ENCODE assay signal across 10 mouse cellular contexts in the genomic region with DNA sequence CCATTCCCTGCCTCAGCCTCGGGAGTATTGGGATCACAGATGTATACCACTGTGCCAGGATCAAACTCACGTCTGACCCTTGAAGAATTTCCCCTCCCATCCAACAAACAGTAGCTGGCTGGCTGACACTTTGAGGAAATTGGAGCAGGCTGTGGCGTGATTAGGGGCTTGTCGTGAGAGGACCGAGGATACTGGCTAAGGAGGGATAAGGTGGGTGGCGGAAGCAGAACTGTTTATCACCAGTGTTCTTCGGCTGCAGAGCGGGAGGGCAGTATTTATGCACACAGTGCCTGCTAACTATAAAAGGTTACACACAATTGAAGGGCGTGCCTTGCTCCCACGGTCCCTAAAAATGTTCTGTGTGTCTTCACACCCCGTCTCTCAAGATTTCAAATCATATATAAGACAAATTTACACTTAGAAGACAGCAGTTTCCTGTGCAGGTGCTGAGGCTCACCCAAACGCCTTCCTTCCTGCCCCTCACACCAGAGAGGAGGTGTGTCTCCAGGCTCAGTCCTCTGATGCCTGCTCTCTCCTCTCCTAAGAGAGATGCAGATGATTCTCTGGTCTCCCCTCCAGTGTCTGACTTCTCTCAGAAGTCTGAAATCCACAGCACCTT. TPM values are rescaled to one million over a fixed set of nuclear protein-coding genes. Genes with fewer than 3 reads are reported as not detected.
DNase-seq lines count a peak whose midpoint lies in the region; ATAC-seq lines count a peak whose summit lies in the region.
"Had no signal": no experiment of that assay in that cellular context is flagged by ENCODE, and none has a peak within 500 bp of the region (broad histone marks: within the 10 kb centered on the region; RNA-seq: fewer than 3 reads in every experiment).

No protein-coding gene starts in this region.

- no peaks in the 10 kb centered on the region for H3K4me1 ChIP-seq in kidney, embryonic 16.5 days (ENCODE audit: insufficient read depth, low read length)
- no peaks in the 10 kb centered on the region for H3K4me1 ChIP-seq in kidney, embryonic 14.5 days (ENCODE audit: control insufficient read depth, insufficient read depth, low read length)
- H3K4me1 ChIP-seq in embryonic facial prominence, embryonic 10.5 days: peaks cover 7% of the 10 kb centered on the region
- H3K4me1 ChIP-seq in lung, embryonic 16.5 days (replicated peaks; ENCODE audit: control insufficient read depth, insufficient read depth, low read length): no peaks in the 10 kb centered on the region
- H3K4me1 ChIP-seq in forebrain, embryonic 15.5 days: no peaks in the 10 kb centered on the region
- H3K4me1 ChIP-seq: stomach, embryonic 15.5 days had no signal

- H3K36me3 ChIP-seq in kidney, embryonic 16.5 days (ENCODE audit: insufficient read depth, low read length): no peaks in the 10 kb centered on the region
- H3K36me3 ChIP-seq in kidney, embryonic 14.5 days (ENCODE audit: control insufficient read depth, insufficient read depth, low read length): no peaks in the 10 kb centered on the region
- no peaks in the 10 kb centered on the region for H3K36me3 ChIP-seq in embryonic facial prominence, embryonic 10.5 days (replicated peaks)
- no peaks in the 10 kb centered on the region for H3K36me3 ChIP-seq in lung, embryonic 16.5 days (ENCODE audit: control insufficient read depth, insufficient read depth, low read length)
- H3K36me3 ChIP-seq in forebrain, embryonic 15.5 days: no peaks in the 10 kb centered on the region
- H3K36me3 ChIP-seq: stomach, embryonic 15.5 days had no signal

- H3K4me2 ChIP-seq in kidney, embryonic 16.5 days (replicated peaks; ENCODE audit: low read depth, low read length): no peak overlapping the region
- H3K4me2 ChIP-seq in kidney, embryonic 14.5 days (replicated peaks; ENCODE audit: low read depth, low read length): no peak overlapping the region
- H3K4me2 ChIP-seq in lung, embryonic 16.5 days (ENCODE audit: low read depth, low read length): no peak overlapping the region
- H3K4me2 ChIP-seq in forebrain, embryonic 15.5 days (replicated peaks): no peak overlapping the region
- H3K4me2 ChIP-seq: stomach, embryonic 15.5 days had no signal

- ATAC-seq in kidney, embryonic 16.5 days (ENCODE audit: low FRiP score, low TSS enrichment): no peak
- no peak for ATAC-seq in kidney, embryonic 14.5 days (ENCODE audit: low FRiP score, low TSS enrichment)
- peak; percentile 82 for ATAC-seq in lung, embryonic 16.5 days (ENCODE audit: low read depth)
- ATAC-seq in forebrain, embryonic 15.5 days (replicated peaks): no peak
- ATAC-seq: Patski had no signal

- peak overlapping the region; percentile 65; the same call in 1 of the 2 replicates for H3K27ac ChIP-seq in kidney, embryonic 16.5 days (ENCODE audit: low read length)
- no peak overlapping the region; the same call in 1 of the 2 replicates for H3K27ac ChIP-seq in kidney, embryonic 14.5 days (ENCODE audit: low read depth, low read length)
- peak overlapping the region; percentile 24; the same call in 1 of the 2 replicates for H3K27ac ChIP-seq in embryonic facial prominence, embryonic 10.5 days (replicated peaks)
- H3K27ac ChIP-seq in lung, embryonic 16.5 days (ENCODE audit: low read length): peak overlapping the region; percentile 62
- H3K27ac ChIP-seq in forebrain, embryonic 15.5 days (replicated peaks): no peak overlapping the region; the same call in 1 of the 2 replicates
- H3K27ac ChIP-seq: macrophage; stomach, embryonic 15.5 days had no signal

- H3K9me3 ChIP-seq in kidney, embryonic 16.5 days (ENCODE audit: low read length): peaks cover 8% of the 10 kb centered on the region; the same call in 1 of the 2 replicates
- H3K9me3 ChIP-seq in kidney, embryonic 14.5 days (ENCODE audit: control insufficient read depth, low read length): peaks cover 5% of the 10 kb centered on the region; the same call in 1 of the 2 replicates
- H3K9me3 ChIP-seq in embryonic facial prominence, embryonic 10.5 days: peaks cover 3% of the 10 kb centered on the region; the same call in 1 of the 2 replicates
- no peaks in the 10 kb centered on the region for H3K9me3 ChIP-seq in lung, embryonic 16.5 days (ENCODE audit: control insufficient read depth, low read length)
- H3K9me3 ChIP-seq in forebrain, embryonic 15.5 days: no peaks in the 10 kb centered on the region
- H3K9me3 ChIP-seq: stomach, embryonic 15.5 days had no signal

- DNase-seq in embryonic facial prominence, embryonic 10.5 days (ENCODE audit: low spot score): no peak
- peak; percentile 78 for DNase-seq in thymus, postnatal 25 days
- no peak for DNase-seq in layer of hippocampus, postnatal 25 days (ENCODE audit: extremely low spot score in 1 of 2, low spot score in 1 of 2)

- WGBS in kidney, embryonic 16.5 days: 36% methylated on average over 12 of the region's 12 CpGs
- WGBS in kidney, embryonic 14.5 days: 36% methylated on average over 12 of the region's 12 CpGs
- WGBS in embryonic facial prominence, embryonic 10.5 days: 54% methylated on average over 12 of the region's 12 CpGs
- WGBS in lung, embryonic 16.5 days: 20% methylated on average over 12 of the region's 12 CpGs
- WGBS in forebrain, embryonic 15.5 days: 72% methylated on average over 12 of the region's 12 CpGs

- no peak overlapping the region for H3K4me3 ChIP-seq in kidney, embryonic 16.5 days (ENCODE audit: low read length)
- H3K4me3 ChIP-seq in kidney, embryonic 14.5 days (ENCODE audit: low read length): no peak overlapping the region
- H3K4me3 ChIP-seq in embryonic facial prominence, embryonic 10.5 days: no peak overlapping the region
- H3K4me3 ChIP-seq in lung, embryonic 16.5 days (ENCODE audit: low read length): no peak overlapping the region
- no peak overlapping the region for H3K4me3 ChIP-seq in forebrain, embryonic 15.5 days
- H3K4me3 ChIP-seq: stomach, embryonic 15.5 days had no signal

- no peak overlapping the region for H3K9ac ChIP-seq in kidney, embryonic 16.5 days (replicated peaks; ENCODE audit: low read length)
- no peak overlapping the region for H3K9ac ChIP-seq in kidney, embryonic 14.5 days (ENCODE audit: low read depth, low read length)
- H3K9ac ChIP-seq in lung, embryonic 16.5 days (ENCODE audit: low read length): no peak overlapping the region
- H3K9ac ChIP-seq in forebrain, embryonic 15.5 days (replicated peaks): no peak overlapping the region
- H3K9ac ChIP-seq: stomach, embryonic 15.5 days had no signal

- no peaks in the 10 kb centered on the region for H3K27me3 ChIP-seq in kidney, embryonic 16.5 days (ENCODE audit: insufficient read depth, low read length)
- no peaks in the 10 kb centered on the region for H3K27me3 ChIP-seq in kidney, embryonic 14.5 days (ENCODE audit: control insufficient read depth, insufficient read depth, low read length)
- H3K27me3 ChIP-seq in embryonic facial prominence, embryonic 10.5 days (replicated peaks; ENCODE audit: low read depth, poor library complexity, severe bottlenecking): no peaks in the 10 kb centered on the region
- H3K27me3 ChIP-seq in lung, embryonic 16.5 days (ENCODE audit: control insufficient read depth, insufficient read depth, low read depth, low read length): no peaks in the 10 kb centered on the region
- H3K27me3 ChIP-seq in forebrain, embryonic 15.5 days: no peaks in the 10 kb centered on the region
- H3K27me3 ChIP-seq: stomach, embryonic 15.5 days had no signal

RNA-seq across cellular contexts. Expression of gene Alox12e, which starts 24.5 kb away (rescaled TPM):
- 0.07 and 0.09 TPM in 2 replicates for polyA plus RNA-seq in kidney, embryonic 16.5 days (2015; fragmentation: Nextera tagmentation; extraction: Ambion mirVana)
- polyA plus RNA-seq in kidney, embryonic 14.5 days (2014; fragmentation: Nextera tagmentation; extraction: Ambion mirVana): not detected in 2 replicates
- polyA plus RNA-seq in embryonic facial prominence, embryonic 10.5 days (2016; fragmentation: Nextera tagmentation; extraction: Ambion mirVana): not detected in 2 replicates
- polyA plus RNA-seq in lung, embryonic 16.5 days (2015; fragmentation: Nextera tagmentation; extraction: Ambion mirVana): 0.35 and 1.1 TPM in 2 replicates
- polyA plus RNA-seq in forebrain, embryonic 15.5 days (2015; fragmentation: Nextera tagmentation; extraction: Ambion mirVana): not detected in 2 replicates
- total RNA-seq in layer of hippocampus, postnatal 25 days (2021): not detected
- polyA plus RNA-seq: macrophage; Patski; stomach, embryonic 15.5 days had no signal

RNA-seq across cellular contexts. Expression of gene Alox12, which starts 42.8 kb away (rescaled TPM):
- 6.5 and 6.9 TPM in 2 replicates for polyA plus RNA-seq in kidney, embryonic 16.5 days (2015; fragmentation: Nextera tagmentation; extraction: Ambion mirVana)
- polyA plus RNA-seq in kidney, embryonic 14.5 days (2014; fragmentation: Nextera tagmentation; extraction: Ambion mirVana): 3.3 and 3.6 TPM in 2 replicates
- 2.7 and 3.9 TPM in 2 replicates for polyA plus RNA-seq in embryonic facial prominence, embryonic 10.5 days (2016; fragmentation: Nextera tagmentation; extraction: Ambion mirVana)
- polyA plus RNA-seq in lung, embryonic 16.5 days (2015; fragmentation: Nextera tagmentation; extraction: Ambion mirVana): 6.9 and 7.8 TPM in 2 replicates
- 0.66 and 0.79 TPM in 2 replicates for polyA plus RNA-seq in forebrain, embryonic 15.5 days (2015; fragmentation: Nextera tagmentation; extraction: Ambion mirVana)
- total RNA-seq in layer of hippocampus, postnatal 25 days (2021): under 1 TPM in 1 of 2 experiments, not detected in 1; 0.20 TPM

RNA-seq across cellular contexts. Expression of gene Alox15, which starts 53.9 kb away (rescaled TPM):
- polyA plus RNA-seq in kidney, embryonic 16.5 days (2015; fragmentation: Nextera tagmentation; extraction: Ambion mirVana): 2.0 TPM in 2 replicates
- 0.69 and 1.5 TPM in 2 replicates for polyA plus RNA-seq in kidney, embryonic 14.5 days (2014; fragmentation: Nextera tagmentation; extraction: Ambion mirVana)
- 0.11 and 0.29 TPM in 2 replicates for polyA plus RNA-seq in embryonic facial prominence, embryonic 10.5 days (2016; fragmentation: Nextera tagmentation; extraction: Ambion mirVana)
- polyA plus RNA-seq in lung, embryonic 16.5 days (2015; fragmentation: Nextera tagmentation; extraction: Ambion mirVana): 0.70 and 0.72 TPM in 2 replicates
- not detected in 2 replicates for polyA plus RNA-seq in forebrain, embryonic 15.5 days (2015; fragmentation: Nextera tagmentation; extraction: Ambion mirVana)
- not detected for total RNA-seq in layer of hippocampus, postnatal 25 days (2021)
- polyA plus RNA-seq: macrophage, Patski had no signal

RNA-seq across cellular contexts. Expression of gene Rnasek, which starts 58.3 kb away (rescaled TPM):
- 235 and 255 TPM in 2 replicates for polyA plus RNA-seq in kidney, embryonic 16.5 days (2015; fragmentation: Nextera tagmentation; extraction: Ambion mirVana)
- polyA plus RNA-seq in kidney, embryonic 14.5 days (2014; fragmentation: Nextera tagmentation; extraction: Ambion mirVana): 149 and 173 TPM in 2 replicates
- 96.4 and 106 TPM in 2 replicates for polyA plus RNA-seq in embryonic facial prominence, embryonic 10.5 days (2016; fragmentation: Nextera tagmentation; extraction: Ambion mirVana)
- polyA plus RNA-seq in lung, embryonic 16.5 days (2015; fragmentation: Nextera tagmentation; extraction: Ambion mirVana): 249 and 250 TPM in 2 replicates
- polyA plus RNA-seq in forebrain, embryonic 15.5 days (2015; fragmentation: Nextera tagmentation; extraction: Ambion mirVana): 271 and 278 TPM in 2 replicates
- 100 to 1,000 TPM; 310 to 312 TPM for total RNA-seq in layer of hippocampus, postnatal 25 days (2021)

RNA-seq across cellular contexts. Expression of gene Gm21988, which starts 58.3 kb away (rescaled TPM):
- polyA plus RNA-seq in kidney, embryonic 16.5 days (2015; fragmentation: Nextera tagmentation; extraction: Ambion mirVana): 10.5 and 11.5 TPM in 2 replicates
- 7.8 and 10.5 TPM in 2 replicates for polyA plus RNA-seq in kidney, embryonic 14.5 days (2014; fragmentation: Nextera tagmentation; extraction: Ambion mirVana)
- polyA plus RNA-seq in embryonic facial prominence, embryonic 10.5 days (2016; fragmentation: Nextera tagmentation; extraction: Ambion mirVana): 7.9 and 10.7 TPM in 2 replicates
- 10.3 and 10.7 TPM in 2 replicates for polyA plus RNA-seq in lung, embryonic 16.5 days (2015; fragmentation: Nextera tagmentation; extraction: Ambion mirVana)
- polyA plus RNA-seq in forebrain, embryonic 15.5 days (2015; fragmentation: Nextera tagmentation; extraction: Ambion mirVana): 12.9 and 13.0 TPM in 2 replicates
- 1 to 10 TPM; 3.2 to 4.5 TPM for total RNA-seq in layer of hippocampus, postnatal 25 days (2021)

Comparison
In these comparisons a context has a peak if more than half of its experiments do, and no peak if none do; other contexts are left out.
1. H3K27ac ChIP-seq: peak in kidney, embryonic 16.5 days (single experiment), embryonic facial prominence, embryonic 10.5 days (single experiment) and lung, embryonic 16.5 days (single experiment); none in kidney, embryonic 14.5 days (single experiment) and forebrain, embryonic 15.5 days (single experiment).